Mouse (Mus musculus) CH12.LX (cell line): ENCODE data around the gene Pik3r1.

Experiments
- ELF1 ChIP-seq: IDR thresholded peaks from 2 replicates; pipeline ENCODE4 v1.6.1; 2014; ENCODE audit warnings: low read depth, mild to moderate bottlenecking, inconsistent platforms, low read length, improper control_type of control experiment
- JUND ChIP-seq: conservative IDR thresholded peaks from 2 replicates; pipeline ENCODE4 v1.6.1; 2011; ENCODE audit warnings: low read depth, low read length, improper control_type of control experiment
- KAT2A ChIP-seq: IDR thresholded peaks from 2 replicates; pipeline ENCODE4 v1.6.1; 2012; ENCODE audit warnings: low read length, improper control_type of control experiment, inconsistent platforms; ENCODE audit not compliant: insufficient replicate concordance
- MAFK ChIP-seq: IDR thresholded peaks from 2 replicates; pipeline ENCODE4 v1.6.1; 2011; ENCODE audit warnings: low read length, improper control_type of control experiment; ENCODE audit not compliant: insufficient replicate concordance
- MYC ChIP-seq: IDR thresholded peaks from 2 replicates; pipeline ENCODE4 v1.6.1; 2011; ENCODE audit warnings: low read depth, mild to moderate bottlenecking, improper control_type of control experiment, low read length
- POLR2A ChIP-seq: IDR thresholded peaks from 2 replicates; pipeline ENCODE4 v1.6.1; 2011; ENCODE audit warnings: low read depth, mild to moderate bottlenecking, improper control_type of control experiment, low read length
- USF1 ChIP-seq: IDR thresholded peaks from 2 replicates; pipeline ENCODE4 v1.6.1; 2014; ENCODE audit warnings: low read depth, mild to moderate bottlenecking, inconsistent platforms, low read length, improper control_type of control experiment
- USF2 ChIP-seq: conservative IDR thresholded peaks from 2 replicates; pipeline ENCODE4 v1.6.1; 2011; ENCODE audit warnings: low read depth, low read length, improper control_type of control experiment
- ZMIZ1 ChIP-seq: IDR thresholded peaks from 2 replicates; pipeline ENCODE4 v1.6.1; 2012; ENCODE audit warnings: low read depth, mild to moderate bottlenecking, inconsistent platforms, low read length, improper control_type of control experiment

- no peak for TF ChIP-seq JUND
- no peak for TF ChIP-seq USF1
- no peak for TF ChIP-seq USF2
- no peak for TF ChIP-seq MYC
- no peak for TF ChIP-seq ZMIZ1
- no peak for TF ChIP-seq POLR2A
- TF ChIP-seq ELF1: no peak
- no peak for TF ChIP-seq KAT2A
- no peak for TF ChIP-seq MAFK
Observed at GRCm38 (mm10) chr13:101734227-101734626, 33.8 kb downstream of the Pik3r1 start.
